In genomic region chr10:127617294-127617693, GRCm38 (mm10) we compare ENCODE assay signal across 9 mouse cellular contexts. TPM values are rescaled to one million over a fixed set of nuclear protein-coding genes. Genes with fewer than 3 reads are reported as not detected.
A peak's percentile ranks its signal among the peaks of the same experiment; 100 is the strongest.
DNase-seq lines count a peak whose midpoint lies in the region; ATAC-seq lines count a peak whose summit lies in the region.
"Had no signal": no experiment of that assay in that cellular context is flagged by ENCODE, and none has a peak within 500 bp of the region (broad histone marks: within the 10 kb centered on the region; RNA-seq: fewer than 3 reads in every experiment).

No protein-coding gene starts in this region.

- H3K27ac ChIP-seq in kidney, embryonic 16.5 days (ENCODE audit: low read length) = peak overlapping the region; percentile 84
- H3K27ac ChIP-seq in forebrain, embryonic 16.5 days (ENCODE audit: low read length) = no peak overlapping the region
- H3K27ac ChIP-seq in midbrain, embryonic 14.5 days (replicated peaks; ENCODE audit: low read depth, low read length) = no peak overlapping the region

- 50% methylated on average over 4 of the region's 4 CpGs for WGBS in kidney, embryonic 16.5 days
- WGBS in forebrain, embryonic 16.5 days = 69% methylated on average over 4 of the region's 4 CpGs
- WGBS in midbrain, embryonic 14.5 days = 78% methylated on average over 4 of the region's 4 CpGs

- peaks cover 75% of the 10 kb centered on the region for H3K4me1 ChIP-seq in kidney, embryonic 16.5 days (ENCODE audit: insufficient read depth, low read length)
- peaks cover 65% of the 10 kb centered on the region for H3K4me1 ChIP-seq in forebrain, embryonic 16.5 days (replicated peaks; ENCODE audit: control insufficient read depth, insufficient read depth, low read length)
- H3K4me1 ChIP-seq in midbrain, embryonic 14.5 days (ENCODE audit: control insufficient read depth, insufficient read depth, low read length) = peaks cover 58% of the 10 kb centered on the region

- no peaks in the 10 kb centered on the region for H3K9me3 ChIP-seq in kidney, embryonic 16.5 days (ENCODE audit: low read length)
- no peaks in the 10 kb centered on the region for H3K9me3 ChIP-seq in forebrain, embryonic 16.5 days (ENCODE audit: control insufficient read depth, low read length)
- no peaks in the 10 kb centered on the region for H3K9me3 ChIP-seq in midbrain, embryonic 14.5 days (ENCODE audit: control insufficient read depth, low read length)

- H3K9ac ChIP-seq in kidney, embryonic 16.5 days (replicated peaks; ENCODE audit: low read length) = no peak overlapping the region
- peak overlapping the region; percentile 24 for H3K9ac ChIP-seq in forebrain, embryonic 16.5 days (replicated peaks; ENCODE audit: low read depth, low read length)
- 0 out of 2 replicates have a peak overlapping the region, but pooled peaks have one; percentile 1 for H3K9ac ChIP-seq in midbrain, embryonic 14.5 days (replicated peaks; ENCODE audit: low read length)

- no peak for ATAC-seq in kidney, embryonic 16.5 days (ENCODE audit: low FRiP score, low TSS enrichment)
- no peak for ATAC-seq in forebrain, embryonic 16.5 days
- no peak for ATAC-seq in midbrain, embryonic 14.5 days (ENCODE audit: low FRiP score, low TSS enrichment)

- DNase-seq in kidney, adult 9 months = no peak
- peak; percentile 64 to 65 for DNase-seq in cerebellum, postnatal 36 days
- DNase-seq in midbrain, embryonic 14.5 days = no peak
- no peak for DNase-seq in thymus, postnatal 14 days
- no peak for DNase-seq in thymus, postnatal 25 days
- no peak for DNase-seq in layer of hippocampus, adult 18-20 months (ENCODE audit: low spot score in 2 of 2)

- no peak overlapping the region for H3K4me2 ChIP-seq in kidney, embryonic 16.5 days (replicated peaks; ENCODE audit: low read depth, low read length)
- no peak overlapping the region for H3K4me2 ChIP-seq in forebrain, embryonic 16.5 days (ENCODE audit: low read length)
- peak overlapping the region; percentile 96 for H3K4me2 ChIP-seq in midbrain, embryonic 14.5 days (ENCODE audit: low read length)

- no peak overlapping the region for H3K4me3 ChIP-seq in kidney, embryonic 16.5 days (ENCODE audit: low read length)
- no peak overlapping the region for H3K4me3 ChIP-seq in forebrain, embryonic 16.5 days (replicated peaks; ENCODE audit: low read length)
- no peak overlapping the region for H3K4me3 ChIP-seq in midbrain, embryonic 14.5 days (replicated peaks; ENCODE audit: low read depth, low read length)
- H3K4me3 ChIP-seq: erythroblast, embryonic 14.5 days had no signal

- no peaks in the 10 kb centered on the region for H3K36me3 ChIP-seq in kidney, embryonic 16.5 days (ENCODE audit: insufficient read depth, low read length)
- peaks cover 2% of the 10 kb centered on the region; the same call in 1 of the 2 replicates for H3K36me3 ChIP-seq in forebrain, embryonic 16.5 days (ENCODE audit: control insufficient read depth, insufficient read depth)
- peaks cover 17% of the 10 kb centered on the region for H3K36me3 ChIP-seq in midbrain, embryonic 14.5 days (ENCODE audit: control insufficient read depth, insufficient read depth, low read length)

- H3K27me3 ChIP-seq in kidney, embryonic 16.5 days (ENCODE audit: insufficient read depth, low read length) = peaks cover 8% of the 10 kb centered on the region; the same call in 1 of the 2 replicates
- H3K27me3 ChIP-seq in forebrain, embryonic 16.5 days (replicated peaks; ENCODE audit: control insufficient read depth, insufficient read depth, low read length) = no peaks in the 10 kb centered on the region
- H3K27me3 ChIP-seq in midbrain, embryonic 14.5 days (ENCODE audit: control insufficient read depth, insufficient read depth, low read length) = no peaks in the 10 kb centered on the region

RNA-seq across cellular contexts. Expression of gene Lrp1, which starts 3.7 kb away (rescaled TPM):
- 70.9 and 71.7 TPM in 2 replicates for polyA plus RNA-seq in kidney, embryonic 16.5 days (2015; fragmentation: Nextera tagmentation; extraction: Ambion mirVana)
- polyA plus RNA-seq in forebrain, embryonic 16.5 days (2015; fragmentation: Nextera tagmentation; extraction: Ambion mirVana) = 114 and 117 TPM in 2 replicates
- 110 and 131 TPM in 2 replicates for polyA plus RNA-seq in midbrain, embryonic 14.5 days (2014; fragmentation: Nextera tagmentation; extraction: Ambion mirVana)
- total RNA-seq in layer of hippocampus, adult 18-20 months (2021) = 100 to 1,000 TPM; 284 to 294 TPM

RNA-seq across cellular contexts. Expression of gene Stat6, which starts 25.5 kb away (rescaled TPM):
- 33.8 and 37.4 TPM in 2 replicates for polyA plus RNA-seq in kidney, embryonic 16.5 days (2015; fragmentation: Nextera tagmentation; extraction: Ambion mirVana)
- 4.3 and 5.1 TPM in 2 replicates for polyA plus RNA-seq in forebrain, embryonic 16.5 days (2015; fragmentation: Nextera tagmentation; extraction: Ambion mirVana)
- 1.4 and 4.0 TPM in 2 replicates for polyA plus RNA-seq in midbrain, embryonic 14.5 days (2014; fragmentation: Nextera tagmentation; extraction: Ambion mirVana)
- total RNA-seq in layer of hippocampus, adult 18-20 months (2021) = 1 to 10 TPM; 5.7 to 7.3 TPM

RNA-seq across cellular contexts. Expression of gene Nemp1, which starts 49.4 kb away (rescaled TPM):
- 10.6 and 10.7 TPM in 2 replicates for polyA plus RNA-seq in kidney, embryonic 16.5 days (2015; fragmentation: Nextera tagmentation; extraction: Ambion mirVana)
- polyA plus RNA-seq in forebrain, embryonic 16.5 days (2015; fragmentation: Nextera tagmentation; extraction: Ambion mirVana) = 5.7 and 7.0 TPM in 2 replicates
- 2.6 and 3.5 TPM in 2 replicates for polyA plus RNA-seq in midbrain, embryonic 14.5 days (2014; fragmentation: Nextera tagmentation; extraction: Ambion mirVana)
- total RNA-seq in layer of hippocampus, adult 18-20 months (2021) = 1 to 10 TPM; 6.6 to 6.7 TPM

RNA-seq across cellular contexts. Expression of gene Nab2, which starts 51.1 kb away (rescaled TPM):
- 28.8 and 32.1 TPM in 2 replicates for polyA plus RNA-seq in kidney, embryonic 16.5 days (2015; fragmentation: Nextera tagmentation; extraction: Ambion mirVana)
- 3.9 and 4.5 TPM in 2 replicates for polyA plus RNA-seq in forebrain, embryonic 16.5 days (2015; fragmentation: Nextera tagmentation; extraction: Ambion mirVana)
- 0.93 and 1.2 TPM in 2 replicates for polyA plus RNA-seq in midbrain, embryonic 14.5 days (2014; fragmentation: Nextera tagmentation; extraction: Ambion mirVana)
- total RNA-seq in layer of hippocampus, adult 18-20 months (2021) = 10 to 100 TPM; 54.8 to 55.6 TPM

Comparison
In these comparisons a context has a peak if more than half of its experiments do, and no peak if none do; other contexts are left out.
1. DNase-seq: peak in cerebellum, postnatal 36 days (2 of 2); none in kidney, adult 9 months (single experiment), midbrain, embryonic 14.5 days (single experiment), thymus, postnatal 14 days (single experiment), thymus, postnatal 25 days (single experiment) and layer of hippocampus, adult 18-20 months (0 of 2).